Mouse (Mus musculus) layer of hippocampus, adult 2 months (tissue): ENCODE measurements around the gene Rbm15b. TPM values are rescaled to one million over a fixed set of nuclear protein-coding genes. Genes with fewer than 3 reads are reported as not detected.
A peak's percentile ranks its signal among the peaks of the same experiment; 100 is the strongest.

ENCODE experiments used
- DNase-seq, 2 experiments: peaks; one replicate each; pipeline ENCODE4 v3.0.0; 2022; ENCODE audit warnings: low spot score in 2 of 2
- H3K27ac ChIP-seq: fragments of 200-600 bp; 2 replicates; pipeline ENCODE4 v1.8.1; 2022
- H3K4me3 ChIP-seq: fragments of 200-600 bp; 2 replicates; pipeline ENCODE4 v1.8.1; 2022; ENCODE audit warnings: mild to moderate bottlenecking
- CTCF ChIP-seq: fragments of 200-600 bp; conservative IDR thresholded peaks from 2 replicates; pipeline ENCODE4 v1.8.1; 2022; ENCODE audit warnings: antibody characterized with exemption, mild to moderate bottlenecking, moderate library complexity
- long read RNA-seq, 2 experiments: library from polyadenylated mRNA; stranded (forward); transcript quantifications; one replicate each; pipeline ENCODE4 v2.0.0; 2021; ENCODE audit warnings: borderline mapping rate in 2 of 2
- total RNA-seq, 2 experiments: library from RNA; stranded (reverse); gene quantifications; 2 replicates each; pipeline ENCODE4 v1.2.3; 2021

Gene Rbm15b
- total RNA-seq, result 10 to 100 TPM; 45.8 to 55.1 TPM
- long read RNA-seq, experiment 1, full-length matches to known transcripts, result 52 of 52 reads
- long read RNA-seq, experiment 1, partial matches to known transcripts, result 0 of 52 reads
- long read RNA-seq, experiment 1, other reads (novel, unspliced or antisense), result 0 of 52 reads
- long read RNA-seq, experiment 2, full-length matches to known transcripts, result 58 of 58 reads
- long read RNA-seq, experiment 2, partial matches to known transcripts, result 0 of 58 reads
- long read RNA-seq, experiment 2, other reads (novel, unspliced or antisense), result 0 of 58 reads

DNA sequence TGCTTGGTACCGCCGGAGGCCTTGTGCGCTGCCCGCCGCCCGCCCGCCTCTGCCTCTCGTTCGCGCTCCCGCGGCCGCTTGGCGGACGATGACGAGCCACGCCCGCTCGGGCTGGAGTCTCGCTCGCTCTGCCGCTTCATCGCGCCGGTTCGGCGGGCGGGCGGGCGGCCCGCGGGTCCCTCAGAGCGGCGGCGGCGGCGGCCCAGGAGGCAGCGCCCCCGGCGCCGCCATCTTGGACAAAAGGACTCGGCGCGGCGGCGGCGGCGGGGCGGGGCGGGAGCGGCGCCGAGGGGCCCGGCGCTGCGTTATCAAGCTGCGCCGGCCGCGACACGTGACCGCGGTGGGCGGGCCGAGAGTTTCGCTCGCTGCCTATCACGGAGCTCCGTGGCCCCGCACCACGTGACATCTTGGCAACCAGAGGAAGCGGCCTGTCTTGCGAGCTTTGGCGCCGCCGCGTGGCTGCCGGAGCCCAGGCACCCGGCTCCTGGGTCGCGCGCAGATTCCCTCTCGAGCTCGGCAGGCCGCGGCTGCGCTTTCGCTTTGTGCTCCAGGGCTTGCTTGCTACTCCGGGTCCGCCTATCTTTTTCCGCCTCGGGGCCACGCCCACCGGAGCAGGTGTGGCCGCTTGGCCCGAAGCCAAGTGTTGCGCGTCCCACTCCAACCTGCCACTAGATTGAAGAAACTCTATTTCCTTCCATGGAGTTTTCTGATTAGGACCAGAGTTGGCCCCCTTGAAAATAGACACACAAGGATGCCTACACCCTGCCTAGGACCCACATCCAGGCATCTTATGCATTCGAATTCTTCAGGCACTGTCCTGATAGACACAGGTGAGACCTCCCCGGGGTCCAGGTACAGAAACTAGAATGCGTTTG lies at the start of gene Rbm15b:
Rbm15b (minus strand) TSS at position 601 of the 875 bp plus-strand sequence.
- peak within 1 kb of the TSS; percentile 86 for H3K27ac ChIP-seq
- TF ChIP-seq CTCF, result peak; percentile 93
- peak within 1 kb of the TSS; percentile 79 for H3K4me3 ChIP-seq
- DNase-seq, result peak; percentile 96 to 97

GRCm38 (mm10) chr9:106934998-106935397 lies 47.8 kb upstream of the Rbm15b start:
- no peak overlapping the region for H3K4me3 ChIP-seq
- no peak for TF ChIP-seq CTCF
- DNase-seq, result no peak
- no peak overlapping the region for H3K27ac ChIP-seq

- DNase-seq, result no peak
- no peak for TF ChIP-seq CTCF
- H3K27ac ChIP-seq, result no peak overlapping the region; the same call in 1 of the 2 replicates
Observed at GRCm38 (mm10) chr9:106914878-106915277, 27.6 kb upstream of the Rbm15b start.

DNA sequence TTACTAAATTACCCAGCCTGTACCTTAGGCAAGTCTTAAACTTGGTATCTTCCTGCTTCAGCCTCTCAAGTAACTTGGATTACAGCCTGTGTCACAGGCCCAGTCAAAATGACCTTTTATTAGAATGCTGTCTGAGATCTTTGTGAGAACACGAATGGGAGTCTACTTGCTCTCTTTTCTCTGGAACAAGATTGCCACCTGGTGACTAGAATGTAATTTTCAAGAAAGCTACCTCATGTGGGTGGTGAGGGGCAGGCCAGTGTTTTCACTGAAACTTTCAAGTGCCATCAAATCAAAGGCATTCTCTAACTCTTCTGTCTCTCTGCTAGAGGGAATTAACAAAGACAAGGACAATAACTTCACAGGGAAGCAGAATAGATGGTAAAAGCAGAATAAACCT lies 26.5 kb upstream of the Rbm15b start:
- no peak for DNase-seq
- H3K27ac ChIP-seq, result no peak overlapping the region
- peak; percentile 18; the same call in 1 of the 2 replicates for TF ChIP-seq CTCF
- H3K4me3 ChIP-seq, result no peak overlapping the region

More at GRCm38 (mm10) chr9:106914878-106915277, 27.6 kb upstream of the Rbm15b start:
- H3K4me3 ChIP-seq, result no peak overlapping the region

DNA sequence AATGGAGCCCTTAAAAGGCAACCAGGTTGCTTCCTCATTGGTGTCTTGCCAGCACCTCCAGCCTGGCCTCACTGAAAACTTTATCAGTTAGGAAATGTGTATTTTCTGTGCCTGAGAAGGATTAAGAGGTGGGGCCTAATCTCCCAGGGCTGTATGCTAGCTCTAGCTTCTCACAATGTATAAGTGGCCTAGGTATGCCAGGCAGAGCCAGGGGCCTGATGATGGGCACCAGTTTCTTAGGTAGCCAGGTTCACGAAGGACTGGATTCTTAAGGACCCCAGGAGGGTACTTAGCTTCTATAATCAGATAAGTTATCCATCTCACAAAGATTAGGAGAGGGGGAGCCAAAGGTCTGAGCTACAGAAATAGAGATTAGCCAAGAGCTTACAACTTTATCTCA lies 24.4 kb upstream of the Rbm15b start:
- H3K27ac ChIP-seq, result no peak overlapping the region
- H3K4me3 ChIP-seq, result no peak overlapping the region
- DNase-seq, result no peak
- TF ChIP-seq CTCF, result no peak

- Histone ChIP-seq H3K27ac (0 out of 2 replicates have a peak overlapping the region, but pooled peaks have one; percentile 16), H3K4me3 (no peak overlapping the region)
- no peak for DNase-seq
- no peak for TF ChIP-seq CTCF
Observed at GRCm38 (mm10) chr9:106908715-106909114, 21.5 kb upstream of the Rbm15b start.

GRCm38 (mm10) chr9:106908174-106908573 lies 20.9 kb upstream of the Rbm15b start:
- no peak for TF ChIP-seq CTCF
- no peak for DNase-seq
- H3K4me3 ChIP-seq, result no peak overlapping the region
- H3K27ac ChIP-seq, result no peak overlapping the region

- DNase-seq, result no peak
- no peak for TF ChIP-seq CTCF
- Histone ChIP-seq H3K27ac (no peak overlapping the region), H3K4me3 (no peak overlapping the region)
Observed at GRCm38 (mm10) chr9:106906597-106906996, 19.4 kb upstream of the Rbm15b start.

GRCm38 (mm10) chr9:106903791-106904134 lies 16.5 kb upstream of the Rbm15b start:
- H3K4me3 ChIP-seq, result no peak overlapping the region
- peak in 1 of 2 experiments; percentile 65 for DNase-seq
- H3K27ac ChIP-seq, result no peak overlapping the region
- peak; percentile 83 for TF ChIP-seq CTCF

DNA sequence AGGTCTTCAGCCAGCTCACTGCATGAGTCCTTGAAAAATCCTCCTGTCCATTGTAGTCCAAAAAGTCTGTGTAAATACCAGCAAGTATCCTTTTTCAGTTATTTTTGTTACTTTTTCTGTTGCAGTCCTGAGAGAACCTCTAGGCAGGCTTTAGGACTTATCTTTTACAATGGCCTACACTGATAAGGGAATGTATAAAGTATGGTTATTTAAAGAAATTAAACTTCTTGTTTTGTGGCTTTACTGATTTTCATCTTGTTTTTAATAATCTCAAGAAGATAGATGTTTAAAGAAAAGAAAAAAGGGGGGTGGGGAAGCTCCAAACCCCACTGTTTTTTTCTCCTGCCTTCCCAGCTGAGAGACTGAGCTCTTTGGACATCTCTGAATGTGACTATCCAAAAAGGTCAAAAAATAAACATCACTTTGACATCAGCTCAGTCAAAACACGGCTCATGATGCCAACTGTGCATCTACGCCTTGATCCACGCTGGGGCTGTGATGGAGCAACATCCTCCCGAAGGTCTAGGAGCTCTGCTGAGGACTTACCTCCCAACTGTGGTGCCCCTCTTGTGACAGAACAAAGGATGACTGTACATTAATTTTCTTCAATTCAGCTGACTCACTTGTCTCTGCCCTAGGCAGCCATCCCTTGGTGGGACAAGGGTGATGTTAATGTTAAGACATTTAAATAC lies 16.0 kb upstream of the Rbm15b start:
- no peak for TF ChIP-seq CTCF
- H3K27ac ChIP-seq, result no peak overlapping the region
- DNase-seq, result no peak
- H3K4me3 ChIP-seq, result no peak overlapping the region

- TF ChIP-seq CTCF, result no peak
- H3K4me3 ChIP-seq, result no peak overlapping the region
- no peak overlapping the region for H3K27ac ChIP-seq
- no peak for DNase-seq
Observed at GRCm38 (mm10) chr9:106901596-106901995, 14.4 kb upstream of the Rbm15b start.

DNA sequence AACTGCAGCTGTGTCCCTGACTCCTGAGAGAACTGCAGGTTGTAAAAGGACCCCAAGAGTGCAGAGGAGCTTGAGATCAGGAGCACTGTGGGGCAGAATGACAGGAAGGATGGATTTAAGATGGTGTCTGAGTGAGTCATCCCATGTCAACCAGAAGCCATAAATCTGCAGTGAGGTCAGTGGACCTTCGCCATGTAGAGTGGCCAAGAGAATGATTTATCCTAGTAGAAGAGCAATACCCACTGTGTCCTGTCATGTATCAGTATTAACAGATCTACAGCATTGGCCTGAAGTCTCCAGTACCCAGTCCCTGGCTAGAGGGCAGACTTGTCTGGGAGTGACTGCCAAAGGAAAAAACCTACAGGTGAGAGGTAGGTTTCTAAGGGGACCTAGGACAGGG lies 11.7 kb upstream of the Rbm15b start:
- no peak for DNase-seq
- no peak overlapping the region for H3K27ac ChIP-seq
- no peak for TF ChIP-seq CTCF
- H3K4me3 ChIP-seq, result no peak overlapping the region

DNA sequence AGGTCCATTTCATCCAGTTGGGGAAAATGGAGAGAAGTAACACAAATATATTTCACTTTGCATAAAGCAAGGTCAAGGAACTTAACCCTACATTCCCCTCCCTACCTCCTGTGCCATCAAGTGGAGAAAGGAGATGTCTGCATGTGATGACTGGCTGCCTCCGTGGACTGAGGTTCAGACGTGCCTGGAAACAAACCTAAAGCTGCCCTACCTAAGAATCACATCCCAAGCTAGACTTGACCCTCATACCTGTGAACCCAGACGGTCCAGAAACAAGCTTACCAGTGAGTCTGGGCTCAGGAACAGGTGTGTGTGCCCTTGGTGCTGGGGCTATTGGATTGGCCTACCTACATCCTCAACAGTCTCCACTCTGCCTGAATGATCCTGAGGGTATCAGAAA lies 6.1 kb upstream of the Rbm15b start:
- no peak overlapping the region for H3K4me3 ChIP-seq
- DNase-seq, result no peak
- H3K27ac ChIP-seq, result peak overlapping the region; percentile 95; the same call in 1 of the 2 replicates
- TF ChIP-seq CTCF, result no peak
